Mouse (Mus musculus) lung, postnatal 0 days (tissue): ENCODE data around the gene Rras. TPM values are rescaled to one million over a fixed set of nuclear protein-coding genes. Genes with fewer than 3 reads are reported as not detected.

Experiments
- ATAC-seq: fragments of 200-750 bp; cut with Nextera tagmentation; 2 replicates; pipeline ENCODE4 v1.8.0; 2017; ENCODE audit warnings: moderate library complexity
- DNase-seq: peaks from one replicate; pipeline ENCODE4 v3.0.0-alpha.2; 2016; ENCODE audit warnings: low spot score
- H3K27ac ChIP-seq: fragments of 300-500 bp; sonication (generic); 2 replicates; pipeline ENCODE4 v1.5.1; 2014; ENCODE audit warnings: antibody characterized with exemption, mild to moderate bottlenecking, low read length, mixed read lengths
- H3K27me3 ChIP-seq: fragments of 300-500 bp; sonication (generic); replicated peaks from 2 replicates; pipeline ENCODE4 v1.6.1; 2014; ENCODE audit warnings: low read length, mixed read lengths; ENCODE audit not compliant: insufficient read depth
- H3K36me3 ChIP-seq: fragments of 300-500 bp; sonication (generic); 2 replicates; pipeline ENCODE4 v1.6.1; 2014; ENCODE audit warnings: low read length, mixed read lengths; ENCODE audit not compliant: insufficient read depth
- H3K4me1 ChIP-seq: fragments of 300-500 bp; sonication (generic); 2 replicates; pipeline ENCODE4 v1.6.1; 2014; ENCODE audit warnings: antibody characterized with exemption, low read depth, low read length, mixed read lengths; ENCODE audit not compliant: insufficient read depth
- H3K4me2 ChIP-seq: fragments of 300-500 bp; sonication (generic); replicated peaks from 2 replicates; pipeline ENCODE4 v1.6.1; 2014; ENCODE audit warnings: low read depth, mild to moderate bottlenecking, low read length, moderate library complexity, mixed read lengths
- H3K4me3 ChIP-seq: fragments of 300-500 bp; sonication (generic); 2 replicates; pipeline ENCODE4 v1.5.1; 2014; ENCODE audit warnings: low read depth, low read length
- H3K9ac ChIP-seq: fragments of 300-500 bp; sonication (generic); replicated peaks from 2 replicates; pipeline ENCODE4 v1.6.1; 2014; ENCODE audit warnings: low read depth, mild to moderate bottlenecking
- H3K9me3 ChIP-seq: fragments of 300-500 bp; sonication (generic); 2 replicates; pipeline ENCODE4 v1.6.1; 2016; ENCODE audit warnings: low read length, mixed read lengths
- CTCF ChIP-seq: IDR thresholded peaks from 2 replicates; pipeline ENCODE4 v1.5.1; 2016; ENCODE audit warnings: antibody characterized with exemption, mild to moderate bottlenecking
- EP300 ChIP-seq: IDR thresholded peaks from 2 replicates; pipeline ENCODE4 v1.6.1; 2016; ENCODE audit warnings: antibody characterized with exemption, mild to moderate bottlenecking, control low read depth
- WGBS: fragments of 180-500 bp; shearing (Covaris S2); extraction: QIAGEN DNeasy Blood & Tissue Kit; methylation state at CpG from one replicate; pipeline ENCODE4 v1.1.7; 2014; 5-methylcytosine and 5-hydroxymethylcytosine counted together
- polyA plus RNA-seq: library from polyadenylated mRNA; unstranded; fragments of >200 nt; fragmentation: Nextera tagmentation; extraction: Ambion mirVana; gene quantifications from 2 replicates; pipeline ENCODE4 v1.2.1, GENCODE M21; 2015

The Rras gene
- polyA plus RNA-seq, 1 experiment from 2014 or later, result 160 TPM

DNA sequence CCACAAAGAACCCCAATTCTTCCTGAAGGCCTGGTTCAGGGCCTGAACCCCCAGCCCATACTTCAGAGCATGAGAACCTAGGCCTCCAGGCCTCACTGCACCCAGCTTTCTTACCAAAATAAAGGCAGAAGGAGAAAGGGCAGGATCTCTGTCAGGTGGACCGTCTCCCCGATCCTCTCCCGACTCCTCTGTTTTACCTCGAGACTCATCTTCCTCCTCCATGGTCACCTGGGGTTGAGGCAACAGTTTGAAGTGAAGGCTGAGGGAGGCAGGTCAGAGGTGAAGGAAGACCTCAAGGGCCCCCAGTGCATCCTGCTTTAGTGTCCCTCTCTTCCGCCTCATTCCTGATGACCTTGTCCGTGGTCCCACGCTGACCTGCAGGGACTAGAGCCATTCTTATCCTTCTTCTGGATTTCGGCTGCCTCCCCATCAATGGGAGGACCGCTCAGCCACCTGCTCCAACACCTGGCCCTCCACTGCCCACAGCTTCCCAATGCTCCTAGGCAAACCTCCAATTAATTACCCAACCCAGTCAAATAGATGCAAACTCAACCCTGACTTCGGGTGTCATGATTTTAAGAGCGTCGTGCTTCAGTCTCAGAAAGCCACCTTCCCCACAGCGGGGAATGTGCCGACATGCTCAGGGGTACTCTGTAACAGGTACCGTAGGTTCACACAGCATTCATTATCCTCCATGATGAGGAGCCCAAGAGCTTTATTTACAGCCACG, 4.2 kb upstream of the Rras start:
- no peaks in the 10 kb centered on the region for H3K9me3 ChIP-seq
- ATAC-seq (no peak), DNase-seq (no peak)
- 0 out of 2 replicates have a peak, but pooled peaks cover 2% of the 10 kb centered on the region for H3K4me1 ChIP-seq
- no peak overlapping the region for H3K9ac ChIP-seq
- H3K36me3 ChIP-seq, result peaks cover 12% of the 10 kb centered on the region
- 94% methylated on average over 16 of the region's 16 CpGs for WGBS
- no peak overlapping the region for H3K4me2 ChIP-seq
- H3K27me3 ChIP-seq, result no peaks in the 10 kb centered on the region
- no peak overlapping the region for H3K27ac ChIP-seq
- TF ChIP-seq CTCF (no peak), EP300 (no peak)
- no peak overlapping the region for H3K4me3 ChIP-seq

DNA sequence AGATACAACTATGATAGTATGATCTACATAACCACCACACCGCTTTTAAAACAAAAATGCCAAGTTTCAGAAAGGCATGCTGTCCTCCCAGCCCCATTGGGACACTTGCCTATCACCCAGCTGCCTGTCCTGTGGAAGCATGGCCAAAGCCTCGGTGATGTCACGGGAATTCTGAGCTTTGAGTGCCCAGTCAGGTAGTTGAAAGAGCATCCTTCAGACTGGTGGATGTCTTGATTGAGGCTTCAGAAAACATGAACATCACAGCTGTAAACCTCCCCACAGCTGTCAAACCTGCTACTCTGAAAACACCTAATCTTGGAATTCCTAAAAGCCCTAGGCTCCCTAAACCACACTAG, 3.7 kb upstream of the Rras start:
- DNase-seq (no peak), ATAC-seq (no peak)
- Histone ChIP-seq H3K4me2 (no peak overlapping the region), H3K4me3 (no peak overlapping the region), H3K36me3 (peaks cover 11% of the 10 kb centered on the region), H3K27me3 (no peaks in the 10 kb centered on the region), H3K9me3 (no peaks in the 10 kb centered on the region), H3K27ac (no peak overlapping the region), H3K4me1 (0 out of 2 replicates have a peak, but pooled peaks cover 5% of the 10 kb centered on the region), H3K9ac (no peak overlapping the region)
- no peak for TF ChIP-seq CTCF
- TF ChIP-seq EP300, result no peak
- WGBS, result 85% methylated on average over 3 of the region's 3 CpGs

DNA sequence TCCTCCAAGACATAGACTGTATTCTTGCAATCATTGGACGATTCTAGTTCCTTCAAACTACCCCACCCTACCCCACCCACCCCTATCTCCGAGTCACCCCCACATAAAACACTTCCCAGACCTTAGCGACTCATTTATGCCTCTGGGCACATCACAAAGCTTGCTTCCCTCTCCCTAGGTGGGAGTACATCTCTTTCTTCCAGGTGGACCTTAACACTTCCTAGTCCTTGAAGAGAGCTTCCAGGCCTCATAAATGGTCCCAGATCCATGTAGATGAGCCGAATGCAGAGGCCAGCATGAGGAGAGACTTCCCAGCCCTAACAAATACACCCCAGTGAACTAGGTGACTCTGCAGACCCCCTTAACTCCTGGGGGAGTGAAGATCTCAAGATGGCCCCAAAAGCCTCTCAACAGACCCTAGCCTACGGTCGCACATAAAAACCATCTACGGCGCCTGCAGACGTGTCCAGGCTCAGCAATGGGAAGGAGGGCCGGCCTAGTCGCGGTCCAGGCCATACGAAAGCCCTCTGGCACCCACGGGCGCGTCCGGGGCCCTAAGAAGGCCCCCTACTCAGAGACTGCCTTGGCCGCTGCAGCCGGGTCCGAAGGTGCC, 2.3 kb upstream of the Rras start:
- no peak for TF ChIP-seq EP300
- TF ChIP-seq CTCF, result no peak
- Histone ChIP-seq H3K27ac (peak overlapping the region; percentile 100), H3K4me2 (peak overlapping the region; percentile 76), H3K9me3 (no peaks in the 10 kb centered on the region), H3K9ac (peak overlapping the region; percentile 91), H3K4me1 (0 out of 2 replicates have a peak, but pooled peaks cover 5% of the 10 kb centered on the region), H3K36me3 (peaks cover 5% of the 10 kb centered on the region; the same call in 1 of the 2 replicates), H3K27me3 (no peaks in the 10 kb centered on the region), H3K4me3 (peak overlapping the region; percentile 75)
- ATAC-seq (no peak), DNase-seq (no peak)
- 1% methylated on average over 20 of the region's 20 CpGs for WGBS

DNA sequence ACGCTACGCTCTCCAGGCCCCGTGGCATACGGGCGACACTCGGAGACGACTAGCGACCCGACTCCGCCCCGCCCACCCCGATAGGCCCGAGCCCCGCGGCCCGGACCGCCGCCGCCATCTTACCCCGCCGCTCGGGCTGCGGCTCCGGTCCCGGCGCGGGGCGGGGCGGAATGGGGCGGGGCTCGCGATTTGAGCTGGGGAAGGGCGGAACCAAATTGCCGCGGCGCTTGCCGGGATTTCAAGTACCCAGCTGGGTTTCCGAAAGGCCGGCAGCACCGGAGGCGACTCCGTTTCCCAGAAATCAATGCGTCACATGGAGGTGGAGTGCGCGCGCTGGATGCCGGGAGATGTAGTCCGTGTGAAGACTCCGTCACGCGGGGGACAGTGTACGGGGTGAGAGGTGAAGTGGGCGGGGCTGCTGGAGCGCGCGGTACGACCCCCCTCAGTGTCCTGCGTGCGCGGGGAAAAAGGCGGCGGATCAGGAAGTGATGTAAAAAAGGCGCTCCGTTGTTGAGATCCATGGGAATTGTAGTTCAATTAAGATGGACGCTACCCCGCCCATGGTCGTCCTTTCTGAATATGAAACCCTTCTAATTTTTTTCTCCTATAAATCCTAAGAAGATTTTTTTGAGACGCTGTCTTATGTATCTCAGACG, 1.7 kb upstream of the Rras start, which contains the start of gene Scaf1:
Gene Scaf1, minus strand, starts transcription at position 407 of the 656 bp plus-strand sequence.
- ATAC-seq (peak; percentile 79), DNase-seq (peak; percentile 99)
- Histone ChIP-seq H3K4me3 (peak within 1 kb of the TSS; percentile 75), H3K9ac (peak within 1 kb of the TSS; percentile 91), H3K27ac (peak within 1 kb of the TSS; percentile 100), H3K4me1 (0 out of 2 replicates have a peak, but pooled peaks cover 5% of the 10 kb centered on the region), H3K9me3 (no peaks in the 10 kb centered on the region), H3K4me2 (peak within 1 kb of the TSS; percentile 76), H3K27me3 (no peaks in the 10 kb centered on the region), H3K36me3 (peaks cover 10% of the 10 kb centered on the region; the same call in 1 of the 2 replicates)
- WGBS, result under 1% methylated on average over 54 of the region's 69 CpGs
- TF ChIP-seq EP300 (no peak; the same call in 1 of the 2 replicates), CTCF (no peak)

DNA sequence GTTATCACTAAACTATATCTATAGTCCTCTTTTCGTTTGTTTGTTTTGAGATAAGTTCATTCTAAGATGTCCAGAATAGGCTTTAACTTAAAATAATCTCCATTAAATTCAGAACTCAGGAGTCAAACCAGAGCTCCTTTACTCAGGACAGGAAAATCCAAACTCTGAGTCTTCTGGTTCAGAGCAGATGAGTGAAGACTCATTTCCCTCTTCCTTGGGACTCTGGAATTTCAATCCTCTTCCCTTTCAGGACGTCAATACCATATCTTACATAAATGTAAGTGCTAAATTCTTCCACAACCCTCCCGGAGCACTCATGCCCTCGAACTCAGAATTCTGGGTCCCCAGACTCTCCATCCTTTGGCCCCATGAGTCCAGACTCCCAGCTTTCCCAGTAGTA, 1.0 kb upstream of the Rras start:
- Histone ChIP-seq H3K4me2 (peak overlapping the region; percentile 55), H3K9ac (peak overlapping the region; percentile 62), H3K4me3 (peak overlapping the region; percentile 75), H3K4me1 (0 out of 2 replicates have a peak, but pooled peaks cover 5% of the 10 kb centered on the region), H3K27me3 (no peaks in the 10 kb centered on the region), H3K27ac (peak overlapping the region; percentile 100), H3K36me3 (peaks cover 7% of the 10 kb centered on the region; the same call in 1 of the 2 replicates), H3K9me3 (no peaks in the 10 kb centered on the region)
- DNase-seq, result no peak
- TF ChIP-seq EP300 (no peak), CTCF (no peak)
- no peak for ATAC-seq
- WGBS, result 2% methylated on average over 4 of the region's 4 CpGs

DNA sequence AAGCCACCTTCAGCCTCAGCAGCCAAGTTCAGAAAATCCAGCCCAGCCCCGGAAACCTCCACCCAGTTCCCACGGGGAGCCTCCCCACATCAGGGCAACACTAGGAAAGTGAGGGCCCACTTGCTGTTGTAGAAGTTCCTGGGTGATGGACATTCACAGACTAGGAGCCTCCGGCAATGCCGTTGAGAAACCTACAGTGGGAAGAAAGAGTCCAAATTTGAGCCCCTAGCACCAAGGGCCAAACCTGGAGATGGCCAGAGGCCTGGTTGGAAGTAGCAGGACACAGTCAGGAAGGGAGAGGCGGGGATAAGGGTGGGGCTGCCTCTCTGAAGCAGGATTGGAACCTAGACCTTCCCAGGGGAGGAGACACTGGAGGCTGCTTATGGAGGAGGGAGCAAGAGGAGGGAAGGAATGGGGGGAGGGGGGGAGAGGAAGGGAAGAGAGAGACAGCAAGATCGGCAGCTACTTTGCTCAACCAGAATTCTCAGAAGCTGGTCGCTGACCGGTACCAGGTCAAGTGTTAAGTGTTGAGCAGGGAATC, 1.3 kb downstream of the Rras start:
- Histone ChIP-seq H3K36me3 (peaks cover 6% of the 10 kb centered on the region; the same call in 1 of the 2 replicates), H3K27me3 (no peaks in the 10 kb centered on the region), H3K4me1 (0 out of 2 replicates have a peak, but pooled peaks cover 5% of the 10 kb centered on the region), H3K4me3 (peak overlapping the region; percentile 60), H3K4me2 (peak overlapping the region; percentile 59), H3K27ac (peak overlapping the region; percentile 93), H3K9ac (peak overlapping the region; percentile 46; the same call in 1 of the 2 replicates), H3K9me3 (no peaks in the 10 kb centered on the region)
- ATAC-seq, result no peak
- peak; percentile 92 for DNase-seq
- 15% methylated on average over 8 of the region's 8 CpGs for WGBS
- TF ChIP-seq CTCF (no peak), EP300 (peak; percentile 64)
